Mouse (Mus musculus) large intestine, adult 2 months (tissue): ENCODE measurements around the gene Xkr8. TPM values are rescaled to one million over a fixed set of nuclear protein-coding genes. Genes with fewer than 3 reads are reported as not detected.
"Not testable (repeated sequence)": the region's sequence is repeated elsewhere in the genome, so short reads cannot be mapped to it uniquely, and the experiment has no call there.

Experiments
- DNase-seq: peaks from one replicate; pipeline ENCODE4 v3.0.0-alpha.2; 2012; ENCODE audit warnings: low read depth, low spot score
- WGBS: fragments of 180-500 bp; shearing (Covaris S2); methylation state at CpG from one replicate; pipeline ENCODE4 v1.1.7; 2018; 5-methylcytosine and 5-hydroxymethylcytosine counted together
- polyA plus RNA-seq: library from polyadenylated mRNA; depleted of rRNA; stranded (reverse); fragments of >200 nt; gene quantifications from 2 replicates; pipeline ENCODE4 v1.2.3, GENCODE M21; 2012

Xkr8 gene
- polyA plus RNA-seq, 1 experiment, result 2.0 TPM

DNA sequence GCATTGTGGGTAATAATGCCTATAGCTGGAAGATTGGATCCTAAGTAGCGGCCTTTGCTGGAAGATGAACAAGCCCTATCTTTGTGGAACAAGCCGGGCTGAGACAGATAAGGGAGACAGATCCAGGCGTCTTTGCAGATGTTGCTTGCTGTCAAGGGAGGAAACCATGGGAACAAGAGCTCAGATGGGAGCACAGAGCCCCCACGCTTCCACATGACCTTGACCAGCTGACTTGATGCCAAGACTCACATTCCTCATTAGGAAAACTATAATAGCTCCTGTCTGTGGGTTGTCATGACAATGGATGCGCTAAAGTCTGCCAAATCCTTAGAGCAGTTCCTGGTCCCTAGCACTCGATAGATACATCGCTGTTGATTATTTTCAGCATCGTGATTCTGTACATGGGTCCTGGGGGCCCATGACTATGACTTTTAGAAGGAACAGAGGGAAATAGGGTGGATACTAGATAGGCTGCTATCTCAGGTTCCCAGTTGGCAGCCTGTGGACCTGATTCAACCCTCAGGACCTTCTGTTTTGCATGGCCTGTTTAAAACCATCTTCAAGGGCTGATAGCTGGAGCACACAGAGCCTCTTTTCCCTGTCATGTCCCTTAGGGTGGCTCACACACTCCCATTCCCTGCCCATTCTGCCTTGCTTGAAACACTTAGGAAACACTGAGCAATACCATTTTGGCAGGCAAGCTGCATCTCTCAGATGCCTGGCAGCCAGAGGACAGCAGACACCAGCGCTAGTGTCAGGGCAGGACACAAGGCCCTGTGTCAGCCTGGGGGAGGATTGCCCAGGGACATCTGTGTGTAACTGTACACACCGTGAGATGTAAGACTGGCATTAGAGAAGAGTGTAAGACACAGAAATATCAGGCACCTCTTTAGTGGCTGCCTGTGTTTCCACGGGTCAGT is 11.9 kb upstream of the Xkr8 start:
- no peak for DNase-seq
- WGBS, result 85% methylated on average over 11 of the region's 11 CpGs

DNA sequence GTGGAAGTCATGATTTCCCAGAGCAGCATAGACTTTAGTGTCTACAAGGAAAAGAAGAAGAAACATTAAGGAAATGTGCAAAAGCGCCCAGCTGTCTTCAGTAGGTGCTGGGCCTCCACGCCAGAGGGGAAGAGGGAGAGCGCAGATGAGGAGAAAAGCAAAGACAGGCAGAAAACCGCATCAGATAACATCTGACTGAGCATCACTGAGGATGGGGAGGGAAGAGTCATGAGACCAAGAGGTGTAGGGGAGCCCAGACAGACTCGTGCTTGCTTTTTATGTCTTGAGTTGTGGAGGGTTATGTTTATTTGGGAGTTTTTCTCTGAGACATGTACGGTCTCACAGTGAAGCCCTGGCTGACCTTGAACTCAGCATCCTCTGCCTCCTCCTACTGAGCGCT is 9.1 kb upstream of the Xkr8 start:
- 89% methylated on average over 7 of the region's 7 CpGs for WGBS
- DNase-seq, result no peak

DNA sequence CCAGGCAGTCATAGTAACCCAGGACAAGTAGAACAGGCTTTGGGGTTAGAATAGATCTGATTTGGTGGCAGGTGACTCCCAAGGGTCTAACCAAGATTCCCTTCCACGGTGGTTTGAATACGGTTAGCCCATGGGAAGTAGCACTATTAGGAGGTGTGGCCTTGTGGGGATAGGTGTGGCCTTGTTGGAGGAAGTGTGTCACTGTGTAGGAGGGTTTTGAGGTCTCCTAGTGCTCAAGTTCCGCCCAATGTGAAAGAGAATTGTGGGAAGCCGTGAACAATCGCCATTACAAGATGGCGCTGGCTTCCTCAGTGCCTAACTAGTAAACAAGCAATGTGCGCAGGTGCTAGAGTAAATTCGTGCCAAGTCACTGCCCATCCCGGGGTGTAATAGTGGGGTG is 4.8 kb upstream of the Xkr8 start:
- 90% methylated on average over 9 of the region's 9 CpGs for WGBS

DNA sequence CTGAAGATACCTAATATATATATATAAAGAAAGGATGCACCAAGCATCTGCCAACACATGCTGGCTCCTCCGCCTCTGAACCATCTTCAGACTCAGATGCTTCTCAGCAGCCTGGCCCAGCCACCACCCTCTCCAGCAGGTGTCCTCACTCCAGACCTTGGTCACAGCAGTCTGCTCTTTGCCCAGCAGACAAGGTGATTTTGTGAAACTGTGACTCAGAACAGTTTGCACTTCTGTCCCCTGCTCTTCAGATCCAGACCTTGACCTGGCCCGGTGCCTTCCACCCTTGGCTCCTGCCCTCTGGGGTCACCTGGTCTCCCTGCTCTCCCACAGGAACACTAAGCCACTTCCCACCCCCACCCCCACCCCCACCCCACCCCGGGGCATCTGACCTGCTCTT is 3.5 kb upstream of the Xkr8 start:
- WGBS, result 45% methylated on average over 3 of the region's 3 CpGs
- DNase-seq, result no peak

More for the DNA sequence above, 4.8 kb upstream of the Xkr8 start:
- not testable (repeated sequence) for DNase-seq

DNA sequence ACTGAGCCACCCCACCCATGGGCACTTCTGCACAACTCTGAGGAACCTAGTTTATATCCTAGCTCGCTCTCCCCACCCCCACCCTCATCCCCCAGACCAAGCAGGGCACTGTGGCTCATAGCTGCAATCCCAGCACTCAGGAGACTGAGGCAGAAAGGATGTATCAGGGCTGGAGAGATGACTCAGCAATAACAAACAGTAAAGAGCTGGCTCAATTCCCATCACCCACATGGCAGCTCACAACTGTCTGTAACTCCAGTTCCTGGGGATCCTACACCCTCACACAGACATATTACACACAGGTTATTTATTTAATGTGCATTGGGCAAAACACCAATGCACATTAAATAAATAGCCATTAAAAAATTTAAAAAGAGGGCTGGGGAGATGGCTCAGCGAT is 3.0 kb upstream of the Xkr8 start:
- no peak for DNase-seq
- WGBS, result 80% methylated on average over 2 of the region's 2 CpGs

DNA sequence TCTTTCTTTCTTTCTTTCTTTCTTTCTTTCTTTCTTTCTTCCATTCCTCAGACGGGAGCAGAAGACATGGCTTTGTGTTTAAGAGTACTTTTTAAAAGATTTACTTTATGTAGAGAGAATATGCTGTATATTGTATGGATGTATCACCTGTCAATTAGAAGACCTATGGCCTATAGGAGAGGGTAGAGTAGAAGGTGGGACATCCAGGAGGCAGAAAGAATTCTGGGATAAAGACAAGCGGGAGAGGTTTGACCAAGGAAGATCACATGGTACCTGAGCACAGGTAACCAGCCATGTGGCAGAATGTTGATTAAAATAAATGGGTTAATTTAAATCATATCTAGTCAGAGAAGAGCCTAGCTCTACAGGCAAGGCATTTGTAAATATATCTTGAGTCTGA is 2.4 kb upstream of the Xkr8 start:
- DNase-seq, result no peak
- 94% methylated on average over 2 of the region's 2 CpGs for WGBS

DNA sequence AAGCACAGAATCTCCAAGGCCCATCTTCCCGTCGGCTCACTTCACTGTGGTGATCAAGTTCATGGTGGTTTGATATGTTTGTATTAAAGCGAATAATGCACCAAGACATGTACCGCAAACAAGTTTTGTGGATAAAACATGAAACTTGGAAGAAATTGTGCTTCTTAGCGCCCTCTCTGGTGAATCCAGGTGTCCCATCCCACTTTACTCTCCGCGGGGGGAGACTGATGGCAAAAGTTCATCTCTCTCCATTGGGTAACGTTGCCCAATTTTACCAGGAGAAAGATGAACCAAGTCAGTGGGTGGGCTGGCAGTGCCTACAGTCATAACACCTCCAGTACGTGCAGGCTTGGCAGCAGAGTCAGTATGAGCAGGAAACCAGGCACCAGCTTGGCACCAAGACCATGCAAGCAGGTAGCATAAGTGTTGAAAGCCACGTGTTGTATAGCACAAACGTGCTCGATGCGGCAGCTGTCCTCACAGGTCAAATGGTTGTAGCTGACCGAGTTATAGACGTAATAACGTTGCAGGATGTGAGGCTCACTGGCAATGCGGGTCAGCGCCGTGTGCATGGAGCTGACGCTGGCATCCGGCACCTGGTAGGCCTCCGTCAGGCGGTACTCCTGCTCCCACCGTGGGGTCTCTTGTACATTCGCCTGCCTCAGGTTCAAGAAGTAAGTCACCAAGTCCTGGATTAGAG is 875 bp upstream of the Xkr8 start:
- 94% methylated on average over 25 of the region's 25 CpGs for WGBS
- no peak for DNase-seq

DNA sequence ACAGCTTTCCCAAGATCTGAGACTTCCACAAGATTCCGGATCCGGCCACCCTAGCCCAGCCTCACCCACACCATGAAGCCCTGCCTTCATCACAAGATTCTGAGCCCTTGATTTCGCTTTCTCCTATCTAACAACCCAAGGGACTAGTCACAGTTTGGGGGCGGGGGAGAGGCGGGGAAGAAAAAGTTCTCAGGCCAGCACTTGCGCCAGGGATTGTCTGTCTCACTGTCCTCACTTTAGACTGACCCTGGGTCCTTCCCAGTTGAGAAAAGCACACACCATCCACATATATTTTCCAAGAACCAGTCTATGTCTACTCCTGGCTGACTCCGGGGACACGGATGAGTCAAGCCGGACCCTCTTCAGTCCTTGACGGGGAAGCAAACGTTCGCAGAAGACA is 730 bp downstream of the Xkr8 start:
- no peak for DNase-seq
- 23% methylated on average over 12 of the region's 12 CpGs for WGBS

DNA sequence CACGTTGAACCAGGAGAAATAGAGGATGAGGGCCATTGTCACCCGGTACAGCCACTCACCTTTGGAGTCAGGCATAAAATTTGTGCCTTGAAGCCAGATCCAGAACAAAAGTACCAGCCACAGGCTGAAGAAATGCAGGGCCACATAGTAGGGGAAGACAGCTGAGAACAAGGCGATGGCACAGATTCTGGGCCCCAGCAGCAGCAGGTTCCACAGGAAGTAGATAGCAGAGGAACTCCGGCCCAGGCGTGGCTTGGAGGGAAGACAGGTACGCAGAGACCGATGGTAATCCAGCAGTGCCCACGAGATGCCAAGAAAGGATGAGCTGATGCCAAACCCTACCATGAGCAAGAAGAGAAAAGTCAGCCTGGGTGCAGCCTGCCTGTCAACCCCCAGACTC is 4.1 kb downstream of the Xkr8 start:
- 68% methylated on average over 8 of the region's 8 CpGs for WGBS

DNA sequence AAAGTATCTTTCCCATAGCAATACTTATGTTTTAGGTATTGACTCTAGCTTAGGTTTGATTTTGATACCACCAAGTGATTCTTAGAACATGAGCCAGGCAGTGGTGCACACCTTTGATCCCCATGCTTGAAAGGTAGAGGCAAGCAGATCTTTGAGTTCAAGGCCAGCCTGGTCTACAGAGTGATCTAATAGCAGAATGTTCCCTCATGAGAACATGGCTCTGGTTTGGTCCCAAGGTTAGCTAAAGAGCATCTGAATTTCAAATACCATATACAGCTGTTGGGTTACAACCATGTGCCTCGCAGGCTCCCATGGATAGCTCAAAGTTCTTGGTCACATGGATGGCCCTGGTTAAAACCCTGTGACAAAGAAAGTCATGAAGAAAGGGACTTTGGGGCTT is 14.1 kb downstream of the Xkr8 start:
- WGBS, result 91% methylated on average over 1 of the region's 1 CpGs
- DNase-seq, result no peak

More for the DNA sequence above, 4.1 kb downstream of the Xkr8 start:
- DNase-seq, result no peak

DNA sequence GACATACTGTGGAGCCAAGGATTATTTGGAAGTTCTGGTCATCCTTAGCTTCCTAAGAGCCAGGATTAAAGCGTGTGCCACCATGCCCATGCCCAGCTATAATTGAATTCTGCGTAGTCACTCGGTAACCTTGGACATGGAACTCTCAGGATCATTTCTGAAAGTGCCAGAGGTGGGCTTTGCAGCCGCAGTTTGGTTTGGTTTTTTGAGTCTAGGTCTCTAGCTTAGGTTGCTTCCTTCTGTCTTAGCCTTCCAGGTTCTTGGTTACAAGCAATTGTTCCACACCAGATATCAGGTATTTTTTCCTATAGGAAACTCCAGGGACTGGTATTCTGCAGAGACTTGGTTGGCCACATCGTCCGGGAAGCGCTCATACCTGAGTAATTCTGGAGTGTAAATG is 19.2 kb downstream of the Xkr8 start:
- DNase-seq, result no peak
- 97% methylated on average over 7 of the region's 7 CpGs for WGBS

DNA sequence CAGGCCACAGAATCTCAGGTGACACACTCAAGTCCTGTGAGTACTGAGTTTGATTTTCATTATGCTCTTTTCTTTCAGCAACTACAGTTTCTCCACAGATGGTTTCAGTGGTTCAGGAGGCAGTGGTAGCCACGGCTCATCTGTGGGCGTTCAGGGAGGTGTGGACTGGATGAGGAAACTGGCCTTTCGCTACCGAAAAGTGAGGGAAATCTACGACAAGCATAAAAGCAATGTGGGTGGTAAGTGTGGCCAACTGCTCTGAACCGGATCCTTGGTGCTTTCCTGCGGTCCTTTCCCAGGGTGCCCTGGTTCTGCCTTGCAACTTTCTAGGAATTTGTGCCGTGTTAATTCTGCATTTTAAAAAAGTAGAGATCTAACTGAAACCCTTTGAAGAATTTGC is 25.5 kb downstream of the Xkr8 start:
- WGBS, result 95% methylated on average over 8 of the region's 8 CpGs
- no peak for DNase-seq

DNA sequence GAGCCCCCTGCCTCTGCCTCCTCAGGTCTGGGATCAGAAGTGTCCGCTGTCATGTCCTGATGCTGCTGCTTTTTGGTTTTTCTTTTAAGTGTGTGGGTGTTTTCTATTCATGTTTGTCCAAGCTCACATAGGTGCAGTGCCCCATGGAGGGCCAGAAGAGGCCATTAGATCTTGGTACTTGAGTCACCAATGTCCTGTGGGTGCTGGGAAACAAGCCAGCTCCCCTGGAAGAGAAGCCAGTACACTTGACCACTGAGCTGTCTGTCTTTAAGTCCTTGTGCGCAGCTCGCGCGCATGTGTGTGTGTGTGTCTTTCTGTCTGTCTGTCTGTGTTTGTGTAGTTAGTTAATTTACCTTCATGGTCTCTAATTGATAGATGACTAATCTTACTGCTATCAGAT is 30.3 kb downstream of the Xkr8 start:
- WGBS, result over 99% methylated on average over 5 of the region's 5 CpGs
- no peak for DNase-seq

DNA sequence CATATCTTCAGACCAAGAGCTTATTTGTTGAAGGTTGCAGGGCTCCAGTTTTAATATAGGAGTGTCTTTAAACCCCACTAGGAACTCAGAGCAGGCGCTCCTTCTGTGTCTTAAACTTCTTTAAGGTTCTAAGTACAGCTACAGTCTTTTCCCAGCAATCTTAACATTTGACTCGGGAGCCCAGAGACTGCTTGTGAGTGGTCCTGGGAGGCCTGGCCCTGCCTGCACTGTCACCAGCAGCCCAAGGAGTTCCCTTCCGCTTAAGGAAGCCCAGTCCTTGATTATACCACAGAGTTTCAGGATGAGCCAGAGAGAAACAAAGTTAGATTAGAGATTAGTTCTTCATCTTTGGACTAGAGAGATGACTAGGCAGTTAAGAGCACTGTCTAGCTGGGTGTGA is 39.0 kb downstream of the Xkr8 start:
- 91% methylated on average over 3 of the region's 3 CpGs for WGBS
- DNase-seq, result no peak

DNA sequence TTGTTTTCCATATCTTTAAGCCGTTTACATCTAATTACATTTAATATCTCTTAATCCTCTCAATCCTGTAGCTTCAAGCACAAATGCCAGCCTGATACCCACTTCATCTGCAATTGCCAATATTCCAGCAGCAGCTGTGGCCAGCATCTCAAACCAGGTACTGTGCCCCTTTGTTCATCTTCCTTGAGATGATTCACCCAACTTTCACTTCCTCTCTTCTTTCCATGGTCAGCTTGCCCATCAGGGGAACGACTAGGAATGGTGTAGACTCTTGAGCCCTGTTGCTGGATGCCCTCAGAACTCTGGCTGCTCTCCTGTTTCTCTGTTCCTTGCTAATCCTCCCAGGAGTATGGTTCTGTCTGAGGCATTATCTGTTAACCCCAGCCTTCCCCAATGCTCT is 42.7 kb downstream of the Xkr8 start:
- DNase-seq, result no peak
- 80% methylated on average over 2 of the region's 2 CpGs for WGBS

DNA sequence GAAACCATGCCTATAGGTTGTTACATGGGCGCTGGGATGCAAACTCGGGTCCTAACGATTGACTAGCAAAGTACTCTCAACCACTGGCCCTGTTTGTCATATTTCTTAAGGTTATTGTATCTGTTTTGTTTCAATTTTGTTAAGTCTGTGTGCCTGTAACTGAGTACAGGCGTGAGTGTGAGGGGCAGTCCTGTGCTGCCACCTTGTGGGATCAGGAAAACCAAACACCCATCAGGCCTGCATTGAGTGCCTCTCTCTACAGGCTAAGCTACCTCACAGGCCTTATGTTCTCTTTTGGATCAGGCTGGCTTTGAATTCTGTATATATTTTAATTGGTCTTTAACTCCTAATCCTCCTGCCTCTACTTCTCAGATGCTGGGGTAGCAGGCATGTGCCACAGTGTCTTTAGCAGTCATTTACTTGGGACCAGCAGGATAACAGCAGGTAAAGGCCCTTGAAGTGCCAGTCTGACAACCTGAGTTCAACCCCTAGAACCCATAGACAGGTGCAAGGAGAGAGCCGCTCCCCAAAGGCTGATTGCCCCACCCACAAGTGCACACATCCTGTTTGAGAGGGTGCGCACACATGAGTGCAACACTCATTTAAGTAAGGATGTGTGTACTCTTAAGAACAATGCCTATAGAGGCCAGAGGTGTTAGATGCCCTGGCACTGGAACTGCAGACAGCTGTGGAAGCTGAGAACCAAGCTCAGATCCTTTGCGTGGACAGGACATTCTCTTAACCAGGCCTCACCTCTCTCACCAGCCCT is 55.4 kb downstream of the Xkr8 start:
- 46% methylated on average over 7 of the region's 7 CpGs for WGBS
- DNase-seq, result peak; percentile 42
